Mouse (Mus musculus) lung, adult 10 weeks (tissue): ENCODE results near the gene Lmbrd1. TPM values are rescaled to one million over a fixed set of nuclear protein-coding genes. Genes with fewer than 3 reads are reported as not detected.

Experiments used
- polyA plus RNA-seq: library from polyadenylated mRNA; stranded (reverse); fragments of 350-450 nt; fragmentation: Illumina TruSeq; extraction: RNeasy Lipid Tissue Mini Kit (QIAGEN cat#74804); gene quantifications from one replicate; pipeline ENCODE4 v1.2.3, GENCODE M21; 2014; ENCODE audit warnings: low read depth, low replicate concordance; ENCODE audit not compliant: insufficient read depth

The Lmbrd1 gene
- polyA plus RNA-seq = 35.7 TPM

DNA sequence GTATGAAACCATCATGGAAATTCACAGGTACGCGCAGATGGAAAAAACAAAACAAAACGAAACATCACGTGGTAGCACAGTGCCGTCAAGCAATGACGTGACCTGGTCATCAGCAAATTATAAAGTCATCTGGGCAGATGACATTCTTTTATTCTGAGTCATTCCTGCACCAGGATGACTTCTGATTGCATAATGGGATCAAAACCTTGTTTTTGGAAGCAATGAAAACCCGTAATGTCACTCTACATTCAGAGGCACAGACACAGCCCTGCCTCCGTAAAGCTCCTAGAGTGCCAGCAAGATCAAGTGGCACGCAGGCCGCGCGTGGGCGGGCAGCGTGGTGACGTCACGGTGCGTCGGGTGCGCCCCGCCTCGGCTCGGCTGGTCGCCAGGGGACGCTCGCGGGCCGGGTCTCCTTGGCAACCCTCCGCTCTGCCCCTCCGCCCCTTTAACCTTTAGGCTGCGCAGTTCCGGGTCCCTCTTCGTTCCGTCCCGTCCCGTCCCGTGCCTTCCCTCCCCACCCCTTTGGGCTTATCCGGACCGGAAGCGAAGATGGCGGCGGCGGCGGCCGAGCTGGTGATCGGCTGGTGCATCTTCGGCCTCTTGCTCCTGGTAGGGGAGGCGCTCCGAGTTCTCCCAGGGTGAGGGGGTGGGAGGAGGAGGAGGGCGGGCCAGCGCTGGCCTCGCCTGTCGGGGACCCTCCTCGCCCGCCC lies at the start of gene Lmbrd1:
Gene Lmbrd1 (plus strand): TSS at position 426 of the 713 bp plus-strand sequence.

Other genes with a start within 250 kb of the Lmbrd1 start
- not detected for gene Col19a1, start 91.2 kb upstream of the Lmbrd1 start, polyA plus RNA-seq